Mouse (Mus musculus) cortical plate, adult 2 months (tissue): ENCODE measurements around the gene Hdhd5.

ENCODE experiments used
- CTCF ChIP-seq: fragments of 200-500 bp; IDR thresholded peaks from 2 replicates; pipeline ENCODE4 v1.5.1; 2011; ENCODE audit warnings: mild to moderate bottlenecking, control low read depth, low read length; ENCODE audit not compliant: insufficient read depth; ENCODE audit errors: extremely low read depth
- POLR2A ChIP-seq: fragments of 200-500 bp; IDR thresholded peaks from 2 replicates; pipeline ENCODE4 v1.6.1; 2011; ENCODE audit warnings: mild to moderate bottlenecking, low read length, control low read depth; ENCODE audit not compliant: insufficient read depth; ENCODE audit errors: extremely low read depth

GRCm38 (mm10) chr6:120580713-120581015, 49.5 kb upstream of the Hdhd5 start:
- no peak for TF ChIP-seq CTCF
- TF ChIP-seq POLR2A, result no peak
